Mouse (Mus musculus) forebrain, embryonic 14.5 days (tissue): ENCODE measurements around the gene Lrrc75b. TPM values are rescaled to one million over a fixed set of nuclear protein-coding genes. Genes with fewer than 3 reads are reported as not detected.
"Not testable (repeated sequence)": the region's sequence is repeated elsewhere in the genome, so short reads cannot be mapped to it uniquely, and the experiment has no call there.

Experiments
- ATAC-seq: fragments of 200-750 bp; cut with Nextera tagmentation; 2 replicates; pipeline ENCODE4 v1.8.0; 2017; ENCODE audit warnings: mild to moderate bottlenecking, moderate library complexity
- DNase-seq: peaks from one replicate; pipeline ENCODE4 v3.0.0-alpha.2; 2015; ENCODE audit warnings: low spot score
- H3K27ac ChIP-seq: fragments of 300-500 bp; sonication (generic); 2 replicates; pipeline ENCODE4 v1.5.1; 2014; ENCODE audit warnings: low read depth, mild to moderate bottlenecking, control low read depth, low read length, moderate library complexity
- H3K27me3 ChIP-seq: fragments of 300-500 bp; sonication (generic); replicated peaks from 2 replicates; pipeline ENCODE4 v1.6.1; 2014; ENCODE audit warnings: low read length, control low read depth, mixed read lengths; ENCODE audit not compliant: control insufficient read depth, insufficient read depth
- H3K36me3 ChIP-seq: fragments of 300-500 bp; sonication (generic); 2 replicates; pipeline ENCODE4 v1.6.1; 2014; ENCODE audit warnings: low read length, control low read depth; ENCODE audit not compliant: control insufficient read depth, insufficient read depth
- H3K4me1 ChIP-seq: fragments of 300-500 bp; sonication (generic); 2 replicates; pipeline ENCODE4 v1.6.1; 2014; ENCODE audit warnings: antibody characterized with exemption, low read length, control low read depth; ENCODE audit not compliant: control insufficient read depth, insufficient read depth
- H3K4me2 ChIP-seq: fragments of 300-500 bp; sonication (generic); 2 replicates; pipeline ENCODE4 v1.6.1; 2014; ENCODE audit warnings: mild to moderate bottlenecking, control low read depth, low read length
- H3K4me3 ChIP-seq: fragments of 300-500 bp; sonication (generic); 2 replicates; pipeline ENCODE4 v1.5.1; 2014; ENCODE audit warnings: low read depth, low read length, control low read depth
- H3K9ac ChIP-seq: fragments of 300-500 bp; sonication (generic); 2 replicates; pipeline ENCODE4 v1.6.1; 2014; ENCODE audit warnings: mild to moderate bottlenecking, low read length, control low read depth, moderate library complexity
- H3K9me3 ChIP-seq: fragments of 300-500 bp; sonication (generic); replicated peaks from 2 replicates; pipeline ENCODE4 v1.6.1; 2016; ENCODE audit warnings: low read length, control low read depth, mixed read lengths; ENCODE audit not compliant: control insufficient read depth
- WGBS: fragments of 180-500 bp; shearing (Covaris S2); extraction: QIAGEN DNeasy Blood & Tissue Kit; methylation state at CpG from one replicate; pipeline ENCODE4 v1.1.7; 2014; 5-methylcytosine and 5-hydroxymethylcytosine counted together
- polyA plus RNA-seq: library from polyadenylated mRNA; unstranded; fragments of >200 nt; fragmentation: Nextera tagmentation; extraction: Ambion mirVana; gene quantifications from 2 replicates; pipeline ENCODE4 v1.2.1, GENCODE M21; 2014

The Lrrc75b gene
- polyA plus RNA-seq, 1 experiment from 2014 or later = 15.7 TPM

DNA sequence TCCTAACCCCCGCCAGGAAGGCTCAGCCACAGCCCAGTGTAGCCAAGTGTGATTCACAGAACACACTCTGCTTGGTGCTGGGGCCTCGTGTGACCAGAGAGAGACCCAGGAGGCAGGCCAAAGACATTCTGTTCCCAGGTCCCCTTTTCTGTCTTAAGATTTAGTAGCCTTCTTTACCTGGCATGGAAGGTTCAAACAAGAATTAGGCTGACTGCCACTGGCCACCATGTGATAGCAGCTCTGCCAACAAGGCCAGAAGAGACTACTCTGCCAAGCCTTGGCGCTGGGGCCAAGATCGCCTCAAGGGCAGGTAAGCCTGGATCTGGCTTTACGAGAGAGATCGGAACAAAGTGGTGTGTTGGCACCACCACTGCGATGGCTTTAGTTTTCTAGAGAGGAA lies 49.7 kb downstream of the Lrrc75b start:
- Histone ChIP-seq H3K9me3 (no peaks in the 10 kb centered on the region), H3K4me2 (no peak overlapping the region), H3K36me3 (peaks cover 57% of the 10 kb centered on the region), H3K4me3 (no peak overlapping the region), H3K4me1 (no peaks in the 10 kb centered on the region), H3K27me3 (no peaks in the 10 kb centered on the region), H3K9ac (no peak overlapping the region), H3K27ac (no peak overlapping the region)
- 95% methylated on average over 7 of the region's 7 CpGs for WGBS
- DNase-seq (no peak), ATAC-seq (no peak)

DNA sequence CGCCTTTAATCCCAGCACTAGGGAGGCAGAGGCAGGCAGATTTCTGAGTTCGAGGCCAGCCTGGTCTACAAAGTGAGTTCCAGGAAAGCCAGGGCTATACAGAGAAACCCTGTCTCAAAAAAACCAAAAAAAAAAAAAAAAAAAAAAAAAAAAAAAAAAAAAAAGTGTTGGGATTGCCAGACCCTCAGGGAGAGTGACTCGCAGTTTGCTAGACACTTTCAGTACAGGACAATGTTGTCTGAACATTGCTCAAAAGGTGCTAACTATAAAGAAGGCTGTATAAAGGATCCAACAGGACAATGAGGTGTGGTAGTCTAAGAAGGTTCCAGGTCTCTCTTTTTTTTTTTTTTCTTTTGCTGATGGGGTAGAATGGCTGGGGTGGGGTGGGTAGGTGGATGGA lies 54.2 kb downstream of the Lrrc75b start:
- H3K27ac ChIP-seq, H3K4me1 ChIP-seq, H3K4me3 ChIP-seq, DNase-seq, H3K27me3 ChIP-seq, ATAC-seq, H3K4me2 ChIP-seq, H3K9ac ChIP-seq, H3K9me3 ChIP-seq: not testable (repeated sequence)
- peaks cover 44% of the 10 kb centered on the region for H3K36me3 ChIP-seq
- 93% methylated on average over 3 of the region's 3 CpGs for WGBS

DNA sequence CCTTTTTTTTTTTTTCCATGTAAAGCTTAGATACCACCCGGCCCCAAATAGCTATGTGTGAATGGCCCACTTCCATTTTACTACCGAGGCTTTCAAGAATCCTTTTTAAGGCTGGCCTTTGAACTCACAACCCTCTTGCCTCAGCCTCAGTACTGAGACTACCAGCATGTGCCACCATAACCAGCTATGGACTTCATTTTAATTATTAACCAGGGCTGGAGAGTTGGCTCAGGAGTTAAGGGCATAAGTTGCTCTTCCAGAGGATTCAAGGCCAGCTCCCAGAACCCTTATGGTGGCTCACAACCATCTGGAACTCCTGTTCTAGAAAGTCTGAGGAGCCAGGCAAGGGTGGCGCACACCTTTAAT lies 55.0 kb downstream of the Lrrc75b start:
- WGBS = 88% methylated on average over 3 of the region's 3 CpGs
- H3K4me1 ChIP-seq = no peaks in the 10 kb centered on the region
- no peak for DNase-seq
- no peaks in the 10 kb centered on the region for H3K27me3 ChIP-seq
- no peaks in the 10 kb centered on the region for H3K9me3 ChIP-seq
- no peak for ATAC-seq
- no peak overlapping the region for H3K9ac ChIP-seq
- H3K27ac ChIP-seq = no peak overlapping the region
- no peak overlapping the region for H3K4me3 ChIP-seq
- no peak overlapping the region for H3K4me2 ChIP-seq
- H3K36me3 ChIP-seq = peaks cover 36% of the 10 kb centered on the region

DNA sequence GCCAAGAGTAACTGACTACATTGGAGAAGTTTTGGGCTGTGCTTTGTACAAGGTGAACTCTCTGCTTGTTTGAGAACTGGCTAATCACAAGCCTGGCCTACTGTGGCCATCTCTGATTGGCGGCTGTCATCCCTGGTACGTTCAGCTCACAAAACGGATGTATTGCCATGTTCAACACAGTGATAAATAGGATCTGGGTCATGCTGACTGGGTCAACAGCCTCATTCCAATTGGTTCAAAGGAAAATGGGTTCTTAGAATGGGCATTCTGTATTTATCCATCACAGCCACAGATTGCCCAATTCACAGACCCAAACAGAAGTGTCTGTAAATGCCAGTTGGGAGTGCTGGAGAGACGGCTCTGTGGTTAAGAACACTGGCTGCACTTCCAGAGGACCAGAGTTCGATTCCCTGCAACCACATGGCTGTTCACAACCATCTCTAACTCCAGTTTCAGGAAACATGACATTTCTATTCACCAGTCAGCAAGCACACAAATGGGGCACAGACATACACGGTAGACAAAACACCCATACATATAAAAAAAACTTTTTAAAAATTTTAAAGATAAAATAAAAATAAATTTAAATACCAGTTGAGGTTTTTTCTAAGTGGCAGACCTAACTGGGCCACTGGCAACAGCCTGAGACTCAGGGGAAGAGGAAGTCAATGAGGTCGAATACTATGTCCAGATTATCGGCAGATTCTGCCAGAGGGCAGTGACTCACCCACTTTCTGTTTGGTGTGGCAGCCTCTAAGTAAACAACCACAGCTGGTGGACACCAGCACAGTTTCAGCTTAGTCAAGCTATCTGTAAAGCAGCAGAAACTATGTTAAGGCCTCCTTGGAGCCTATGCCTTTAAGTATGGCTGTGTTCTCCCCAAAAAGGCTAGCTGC lies 55.6 kb downstream of the Lrrc75b start:
- H3K27me3 ChIP-seq = no peaks in the 10 kb centered on the region
- H3K4me2 ChIP-seq = no peak overlapping the region
- H3K36me3 ChIP-seq = peaks cover 29% of the 10 kb centered on the region
- H3K4me1 ChIP-seq = no peaks in the 10 kb centered on the region
- DNase-seq (no peak), ATAC-seq (no peak)
- no peak overlapping the region for H3K9ac ChIP-seq
- H3K4me3 ChIP-seq = no peak overlapping the region
- H3K27ac ChIP-seq = no peak overlapping the region
- H3K9me3 ChIP-seq = no peaks in the 10 kb centered on the region
- WGBS = 87% methylated on average over 8 of the region's 8 CpGs

DNA sequence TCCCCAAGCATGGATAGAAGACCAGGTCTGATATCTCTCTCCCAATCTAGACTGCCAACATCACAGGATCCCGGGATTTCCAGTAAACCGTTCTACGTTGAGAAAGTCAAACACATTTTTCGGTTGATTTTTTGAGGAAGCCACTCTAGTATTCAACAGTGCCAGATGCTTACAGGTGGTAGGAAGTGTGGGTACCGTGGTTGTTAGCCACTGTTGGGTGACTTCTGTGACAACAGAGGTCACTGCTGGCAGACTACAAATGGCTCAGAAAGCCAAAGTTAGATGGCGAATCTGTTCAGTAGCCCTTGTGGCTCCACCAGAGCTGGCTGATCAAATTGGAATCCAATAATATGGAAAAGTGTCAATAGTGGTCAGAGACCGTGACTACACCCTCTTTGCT lies 56.4 kb downstream of the Lrrc75b start:
- Histone ChIP-seq H3K27me3 (no peaks in the 10 kb centered on the region), H3K27ac (no peak overlapping the region), H3K9me3 (no peaks in the 10 kb centered on the region), H3K4me3 (no peak overlapping the region), H3K4me2 (no peak overlapping the region), H3K4me1 (no peaks in the 10 kb centered on the region), H3K36me3 (peaks cover 22% of the 10 kb centered on the region), H3K9ac (no peak overlapping the region)
- 98% methylated on average over 7 of the region's 7 CpGs for WGBS
- no peak for DNase-seq
- no peak for ATAC-seq

DNA sequence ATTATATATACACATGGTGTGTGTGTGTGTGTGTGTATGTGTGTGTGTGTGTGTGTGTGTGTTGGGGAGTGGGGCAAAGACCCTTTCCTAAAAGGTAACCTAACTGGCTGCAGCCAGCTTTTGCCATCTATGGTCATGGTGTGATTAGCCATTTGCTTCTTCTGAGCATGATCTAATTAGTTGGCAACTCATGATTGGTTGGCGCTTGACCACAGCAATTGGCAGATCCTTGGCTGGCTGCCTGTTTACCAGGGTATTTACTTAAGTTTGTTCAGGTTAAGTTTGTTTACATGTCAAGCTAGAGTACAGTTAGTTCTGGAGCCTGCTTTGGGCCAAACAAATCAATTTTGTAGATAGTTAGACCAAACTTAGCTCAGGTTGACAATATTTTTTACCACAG lies 58.5 kb downstream of the Lrrc75b start:
- Histone ChIP-seq H3K9ac (no peak overlapping the region), H3K4me3 (no peak overlapping the region), H3K4me1 (no peaks in the 10 kb centered on the region), H3K4me2 (no peak overlapping the region), H3K27ac (no peak overlapping the region), H3K9me3 (no peaks in the 10 kb centered on the region), H3K27me3 (no peaks in the 10 kb centered on the region), H3K36me3 (peaks cover 1% of the 10 kb centered on the region; the same call in 1 of the 2 replicates)
- ATAC-seq (no peak), DNase-seq (no peak)
- 92% methylated on average over 1 of the region's 1 CpGs for WGBS

DNA sequence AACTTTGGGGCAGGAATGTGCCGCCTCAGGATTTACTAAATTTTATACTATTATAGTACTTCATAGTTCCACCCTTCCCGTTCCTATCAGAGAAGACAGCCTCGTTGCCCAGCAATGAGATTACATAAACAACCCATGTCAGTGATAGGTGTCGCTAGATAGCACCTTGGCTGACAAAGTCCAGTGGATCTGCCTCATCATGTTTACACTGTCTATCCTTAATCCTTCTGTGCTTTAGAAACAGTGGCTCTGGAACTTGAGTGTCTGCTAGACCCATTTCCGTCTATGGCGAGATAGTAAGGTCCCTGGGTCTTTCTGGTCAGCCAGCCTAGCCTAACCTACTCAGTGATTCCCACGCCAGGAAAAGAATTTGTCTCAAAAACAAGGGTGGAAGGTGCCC lies 59.8 kb downstream of the Lrrc75b start:
- H3K4me1 ChIP-seq = no peaks in the 10 kb centered on the region
- no peaks in the 10 kb centered on the region for H3K36me3 ChIP-seq
- H3K27me3 ChIP-seq = no peaks in the 10 kb centered on the region
- ATAC-seq = no peak
- no peak overlapping the region for H3K4me2 ChIP-seq
- 79% methylated on average over 7 of the region's 7 CpGs for WGBS
- no peak for DNase-seq
- H3K9me3 ChIP-seq = no peaks in the 10 kb centered on the region
- no peak overlapping the region for H3K4me3 ChIP-seq
- no peak overlapping the region for H3K9ac ChIP-seq
- H3K27ac ChIP-seq = no peak overlapping the region

Other genes starting within 250 kb of the Lrrc75b start
- 8.8 and 12.5 TPM in 2 replicates for gene Adora2a, start 243.5 kb downstream of the Lrrc75b start, polyA plus RNA-seq
- gene Upb1, start 159.2 kb downstream of the Lrrc75b start, polyA plus RNA-seq = 0.11 and 0.14 TPM in 2 replicates
- gene Snrpd3, start 42.8 kb downstream of the Lrrc75b start, polyA plus RNA-seq = 137 and 144 TPM in 2 replicates
- 26.9 and 29.5 TPM in 2 replicates for gene Gucd1, start 42.4 kb downstream of the Lrrc75b start, polyA plus RNA-seq
- gene Ggt1, start 1.3 kb upstream of the Lrrc75b start, polyA plus RNA-seq = 1.1 and 1.2 TPM in 2 replicates
- 1.8 and 2.1 TPM in 2 replicates for gene Ggt5, start 29.0 kb upstream of the Lrrc75b start, polyA plus RNA-seq
- 1.3 TPM in 2 replicates for gene Susd2, start 83.7 kb upstream of the Lrrc75b start, polyA plus RNA-seq
- 32.0 and 40.5 TPM in 2 replicates for gene Cabin1, start 204.0 kb upstream of the Lrrc75b start, polyA plus RNA-seq
- 65.1 and 79.7 TPM in 2 replicates for gene Ddt, start 213.1 kb upstream of the Lrrc75b start, polyA plus RNA-seq
- 0.34 TPM in 1 of 2 replicates, not detected in the other for gene Gm20441, start 220.6 kb upstream of the Lrrc75b start, polyA plus RNA-seq
- gene Gstt3, start 221.1 kb upstream of the Lrrc75b start, polyA plus RNA-seq = 0.67 and 1.2 TPM in 2 replicates
- gene Gstt1, start 238.3 kb upstream of the Lrrc75b start, polyA plus RNA-seq = 11.5 and 13.0 TPM in 2 replicates